Mouse (Mus musculus): ENCODE results near the gene Bptf. TPM values are rescaled to one million over a fixed set of nuclear protein-coding genes. Genes with fewer than 3 reads are reported as not detected.
A peak's percentile ranks its signal among the peaks of the same experiment; 100 is the strongest.
"Not testable (repeated sequence)": the region's sequence is repeated elsewhere in the genome, so short reads cannot be mapped to it uniquely, and the experiment has no call there.

Gene Bptf
- 37.1 and 38.0 TPM in 2 replicates for polyA plus RNA-seq (2015; fragmentation: Nextera tagmentation; extraction: Ambion mirVana)

DNA sequence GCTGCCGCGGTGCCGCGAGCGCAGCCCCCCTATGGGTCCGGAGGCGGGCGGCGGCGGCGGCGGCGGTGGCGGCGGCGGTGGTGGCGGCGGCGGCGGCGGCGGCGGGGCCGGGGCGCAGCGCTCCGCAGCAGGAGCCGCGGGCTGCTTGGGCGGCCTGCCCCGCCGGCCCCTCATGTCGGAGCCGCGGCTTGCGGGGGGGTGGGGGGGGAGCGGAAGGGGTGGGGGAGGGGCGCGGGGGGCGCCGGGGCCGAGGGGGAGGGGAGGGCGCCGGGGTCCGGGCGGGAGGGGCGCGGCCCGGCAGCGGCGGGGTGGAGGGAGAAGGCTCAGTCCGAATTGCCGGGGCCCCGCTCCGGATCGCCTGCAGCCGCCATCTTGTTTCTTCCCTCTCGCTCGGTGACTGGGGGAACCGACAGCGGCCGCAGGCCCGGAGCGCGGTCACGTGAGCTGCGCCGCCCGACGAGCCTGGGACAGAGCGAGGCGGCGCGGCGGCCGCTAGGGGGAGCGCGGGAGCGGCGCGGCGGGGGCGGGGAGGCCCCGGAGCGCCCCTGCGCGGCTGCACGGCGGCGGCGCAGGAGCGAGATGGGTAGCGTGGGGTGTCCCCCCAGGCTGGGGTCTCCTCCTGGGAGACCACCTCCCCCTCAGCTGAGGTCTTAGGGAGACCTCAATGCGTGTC is at the start of gene Bptf:
Gene Bptf, minus strand, starts transcription at position 379 of the 673 bp plus-strand sequence.
- peak within 1 kb of the TSS; percentile 80 for H3K4me2 ChIP-seq (replicated peaks)
- ATAC-seq (replicated peaks) = peak; percentile 98
- peak within 1 kb of the TSS; percentile 93 for H3K9ac ChIP-seq (replicated peaks)
- no peaks in the 10 kb centered on the region for H3K36me3 ChIP-seq
- peak within 1 kb of the TSS; percentile 96 for H3K27ac ChIP-seq (replicated peaks)
- under 1% methylated on average over 58 of the region's 94 CpGs for WGBS
- H3K27me3 ChIP-seq = no peaks in the 10 kb centered on the region
- no peaks in the 10 kb centered on the region for H3K9me3 ChIP-seq
- H3K4me3 ChIP-seq = peak within 1 kb of the TSS; percentile 72
- peaks cover 31% of the 10 kb centered on the region for H3K4me1 ChIP-seq

- Histone ChIP-seq H3K4me2 (replicated peaks) (no peak overlapping the region), H3K27me3 (no peaks in the 10 kb centered on the region), H3K4me1 (no peaks in the 10 kb centered on the region), H3K4me3 (no peak overlapping the region), H3K36me3 (peaks cover 10% of the 10 kb centered on the region), H3K27ac (replicated peaks) (no peak overlapping the region), H3K9ac (replicated peaks) (no peak overlapping the region), H3K9me3 (no peaks in the 10 kb centered on the region)
- no peak for ATAC-seq (replicated peaks)
- WGBS = 84% methylated on average over 4 of the region's 4 CpGs
Measured at GRCm38 (mm10) chr11:107161215-107161614, 29.3 kb upstream of the Bptf start.

DNA sequence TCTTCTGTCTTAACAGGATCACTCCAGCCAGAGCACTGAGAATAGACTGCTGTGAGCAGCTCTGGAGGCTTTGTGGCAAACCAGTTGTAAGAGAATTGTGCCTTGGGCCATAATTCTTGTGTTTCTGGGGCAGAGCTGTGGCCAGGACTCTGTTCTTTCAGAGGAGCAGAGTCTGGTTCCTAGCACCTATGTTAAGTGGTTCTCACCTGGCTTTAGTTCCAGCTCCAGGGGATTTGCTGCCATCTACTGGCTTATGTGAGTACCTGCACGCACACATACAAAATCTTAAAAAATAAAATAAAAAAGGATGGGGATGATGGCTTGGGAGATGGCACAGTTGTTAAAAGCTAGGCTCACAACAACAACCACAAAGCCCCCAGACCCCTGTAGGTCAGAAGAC is 27.1 kb upstream of the Bptf start:
- Histone ChIP-seq H3K27me3 (no peaks in the 10 kb centered on the region), H3K9ac (replicated peaks) (no peak overlapping the region), H3K4me2 (replicated peaks) (no peak overlapping the region), H3K36me3 (no peaks in the 10 kb centered on the region), H3K9me3 (no peaks in the 10 kb centered on the region), H3K27ac (replicated peaks) (no peak overlapping the region), H3K4me3 (no peak overlapping the region), H3K4me1 (no peaks in the 10 kb centered on the region)
- WGBS = 44% methylated on average over 1 of the region's 1 CpGs
- ATAC-seq (replicated peaks) = no peak

GRCm38 (mm10) chr11:107156977-107157642 is 25.2 kb upstream of the Bptf start:
- no peaks in the 10 kb centered on the region for H3K36me3 ChIP-seq
- WGBS = 60% methylated on average over 5 of the region's 5 CpGs
- no peak overlapping the region for H3K4me3 ChIP-seq

DNA sequence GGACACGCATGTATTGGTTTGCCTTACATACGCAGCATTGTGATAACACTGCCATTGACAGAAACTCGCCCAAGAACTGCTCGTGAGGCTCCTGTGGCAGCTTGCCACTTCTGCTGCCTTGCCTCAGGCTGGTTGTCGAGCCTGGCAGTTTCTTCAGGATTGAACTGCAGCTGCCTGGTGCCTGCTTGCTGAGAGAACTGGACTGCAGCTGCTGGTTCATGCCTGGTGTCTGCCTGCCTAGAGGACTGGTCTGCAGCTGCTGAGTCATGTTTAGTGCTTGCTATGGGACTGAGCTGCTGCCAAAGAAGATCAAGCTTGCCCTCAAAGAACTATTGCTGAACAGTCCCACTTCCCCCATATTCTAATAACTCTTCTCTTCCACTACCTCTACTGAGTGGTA is 23.4 kb upstream of the Bptf start:
- Histone ChIP-seq H3K4me1 (no peaks in the 10 kb centered on the region), H3K4me2 (replicated peaks) (no peak overlapping the region), H3K9me3 (no peaks in the 10 kb centered on the region), H3K27me3 (no peaks in the 10 kb centered on the region), H3K4me3 (no peak overlapping the region), H3K36me3 (no peaks in the 10 kb centered on the region), H3K9ac (replicated peaks) (no peak overlapping the region), H3K27ac (replicated peaks) (no peak overlapping the region)
- 72% methylated on average over 5 of the region's 5 CpGs for WGBS
- no peak for ATAC-seq (replicated peaks)

More at GRCm38 (mm10) chr11:107156977-107157642, 25.2 kb upstream of the Bptf start:
- H3K4me2 ChIP-seq (replicated peaks) = no peak overlapping the region
- ATAC-seq (replicated peaks) = no peak
- H3K27ac ChIP-seq (replicated peaks) = no peak overlapping the region
- no peak overlapping the region for H3K9ac ChIP-seq (replicated peaks)
- no peaks in the 10 kb centered on the region for H3K4me1 ChIP-seq
- H3K9me3 ChIP-seq = no peaks in the 10 kb centered on the region
- no peaks in the 10 kb centered on the region for H3K27me3 ChIP-seq

DNA sequence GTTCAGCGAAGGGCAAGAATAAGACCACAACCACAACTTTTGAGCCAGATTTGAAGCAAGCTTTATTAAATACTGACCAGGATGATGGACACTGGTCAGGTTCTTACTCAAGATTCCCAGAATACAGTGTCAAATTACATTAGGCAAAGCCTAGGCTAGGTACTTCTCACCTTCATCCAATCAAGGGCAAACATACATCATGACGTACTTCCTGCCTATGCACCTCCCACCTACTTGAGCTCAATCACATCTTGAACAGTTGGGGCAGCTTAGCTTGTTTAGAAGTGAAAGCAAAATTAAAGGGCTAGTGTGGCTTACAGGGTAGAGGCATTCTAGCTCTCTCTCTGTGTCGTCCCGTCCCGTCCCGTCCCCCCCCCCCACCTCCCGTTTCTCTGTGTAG is 22.5 kb upstream of the Bptf start:
- ATAC-seq (replicated peaks) = no peak
- Histone ChIP-seq H3K27me3 (no peaks in the 10 kb centered on the region), H3K4me2 (replicated peaks) (no peak overlapping the region), H3K9ac (replicated peaks) (no peak overlapping the region), H3K36me3 (no peaks in the 10 kb centered on the region), H3K4me3 (no peak overlapping the region), H3K9me3 (no peaks in the 10 kb centered on the region), H3K4me1 (no peaks in the 10 kb centered on the region), H3K27ac (replicated peaks) (no peak overlapping the region)
- WGBS = 81% methylated on average over 7 of the region's 7 CpGs

GRCm38 (mm10) chr11:107153645-107154044 is 21.7 kb upstream of the Bptf start:
- WGBS = 87% methylated on average over 5 of the region's 5 CpGs
- H3K9ac ChIP-seq (replicated peaks) = no peak overlapping the region
- H3K9me3 ChIP-seq = no peaks in the 10 kb centered on the region
- H3K4me1 ChIP-seq = no peaks in the 10 kb centered on the region
- H3K4me2 ChIP-seq (replicated peaks) = no peak overlapping the region
- H3K36me3 ChIP-seq = no peaks in the 10 kb centered on the region
- no peak for ATAC-seq (replicated peaks)
- no peaks in the 10 kb centered on the region for H3K27me3 ChIP-seq
- no peak overlapping the region for H3K4me3 ChIP-seq
- H3K27ac ChIP-seq (replicated peaks) = no peak overlapping the region

GRCm38 (mm10) chr11:107151809-107152208 is 19.9 kb upstream of the Bptf start:
- Histone ChIP-seq H3K4me3 (no peak overlapping the region), H3K4me2 (replicated peaks) (no peak overlapping the region), H3K27me3 (no peaks in the 10 kb centered on the region), H3K9me3 (no peaks in the 10 kb centered on the region), H3K36me3 (no peaks in the 10 kb centered on the region), H3K4me1 (no peaks in the 10 kb centered on the region), H3K9ac (replicated peaks) (no peak overlapping the region), H3K27ac (replicated peaks) (no peak overlapping the region)
- WGBS = 71% methylated on average over 7 of the region's 7 CpGs
- ATAC-seq (replicated peaks) = no peak

GRCm38 (mm10) chr11:107143956-107144355 is 12.0 kb upstream of the Bptf start:
- not testable (repeated sequence) for H3K27ac ChIP-seq (replicated peaks); H3K27me3 ChIP-seq; H3K9me3 ChIP-seq; H3K4me2 ChIP-seq (replicated peaks); H3K4me3 ChIP-seq; H3K4me1 ChIP-seq; H3K9ac ChIP-seq (replicated peaks); ATAC-seq (replicated peaks); H3K36me3 ChIP-seq
- WGBS = 91% methylated on average over 11 of the region's 11 CpGs

- 81% methylated on average over 2 of the region's 2 CpGs for WGBS
- Histone ChIP-seq H3K4me3 (no peak overlapping the region), H3K4me2 (replicated peaks) (no peak overlapping the region)
Measured at GRCm38 (mm10) chr11:107142382-107142781, 10.5 kb upstream of the Bptf start.

GRCm38 (mm10) chr11:107140756-107141155 is 8.8 kb upstream of the Bptf start:
- H3K4me1 ChIP-seq = no peaks in the 10 kb centered on the region
- H3K27ac ChIP-seq (replicated peaks) = no peak overlapping the region
- H3K4me3 ChIP-seq = no peak overlapping the region
- no peaks in the 10 kb centered on the region for H3K36me3 ChIP-seq
- 29% methylated on average over 6 of the region's 6 CpGs for WGBS
- H3K9ac ChIP-seq (replicated peaks) = no peak overlapping the region
- ATAC-seq (replicated peaks) = no peak
- H3K27me3 ChIP-seq = no peaks in the 10 kb centered on the region
- H3K9me3 ChIP-seq = no peaks in the 10 kb centered on the region
- no peak overlapping the region for H3K4me2 ChIP-seq (replicated peaks)

More at GRCm38 (mm10) chr11:107142382-107142781, 10.5 kb upstream of the Bptf start:
- Histone ChIP-seq H3K9me3 (no peaks in the 10 kb centered on the region), H3K9ac (replicated peaks) (no peak overlapping the region), H3K27ac (replicated peaks) (no peak overlapping the region), H3K36me3 (no peaks in the 10 kb centered on the region), H3K4me1 (no peaks in the 10 kb centered on the region), H3K27me3 (no peaks in the 10 kb centered on the region)
- no peak for ATAC-seq (replicated peaks)

- H3K27ac ChIP-seq (replicated peaks) = no peak overlapping the region
- H3K36me3 ChIP-seq = no peaks in the 10 kb centered on the region
- H3K9ac ChIP-seq (replicated peaks) = no peak overlapping the region
- no peak for ATAC-seq (replicated peaks)
- H3K4me1 ChIP-seq = no peaks in the 10 kb centered on the region
- WGBS = 92% methylated on average over 3 of the region's 3 CpGs
- H3K4me2 ChIP-seq (replicated peaks) = no peak overlapping the region
- H3K9me3 ChIP-seq = no peaks in the 10 kb centered on the region
- H3K4me3 ChIP-seq = no peak overlapping the region
- no peaks in the 10 kb centered on the region for H3K27me3 ChIP-seq
Measured at GRCm38 (mm10) chr11:107138633-107139032, 6.7 kb upstream of the Bptf start.
